Mouse (Mus musculus) embryonic stem cell, embryonic (primary cell): Measurements from ENCODE around the gene Mip.

Experiments used
- CTCF ChIA-PET, 4 experiments: fragments of 300-600 bp in 2 of 4; fragments of 350-600 bp in 2 of 4; sonication (Branson Sonifier 250); formaldehyde crosslinking; loops; one replicate each; lab custom pipeline; 2022; ENCODE audit warnings: inconsistent platforms in 2 of 4; lab: Charles Lee
- POLR2A ChIA-PET, 4 experiments: fragments of 300-600 bp in 2 of 4; fragments of 350-600 bp in 2 of 4; sonication (Branson Sonifier 250); formaldehyde crosslinking; loops; one replicate each; lab custom pipeline; 2022; ENCODE audit warnings: antibody characterized with exemption in 4 of 4, inconsistent platforms in 1 of 4; lab: Charles Lee

Gene Mip

GRCm38 (mm10) chr10:128221533-128222286 lies 3.9 kb upstream of the Mip start:
- CTCF ChIA-PET, result interaction anchor here (0.6 to 3.2 kb wide), 24 partner anchors 9 to 757 kb away, joined by 3 to 18 read pairs (median 4); partner anchors contain the start of genes Baz2a (in 2 of the 4), Gls2 (in 1 of the 4) and Timeless (in 1 of the 4)
- POLR2A ChIA-PET, result interaction anchor here (0.6 to 5.0 kb wide), 43 partner anchors 7 to 277 kb away, joined by 3 to 52 read pairs (median 4); partner anchors contain the start of genes Spryd4 (in 3 of the 4), Timeless (in 3 of the 4), Stat2 (in 2 of the 4) and Atp5b (in 1 of the 4)

DNA sequence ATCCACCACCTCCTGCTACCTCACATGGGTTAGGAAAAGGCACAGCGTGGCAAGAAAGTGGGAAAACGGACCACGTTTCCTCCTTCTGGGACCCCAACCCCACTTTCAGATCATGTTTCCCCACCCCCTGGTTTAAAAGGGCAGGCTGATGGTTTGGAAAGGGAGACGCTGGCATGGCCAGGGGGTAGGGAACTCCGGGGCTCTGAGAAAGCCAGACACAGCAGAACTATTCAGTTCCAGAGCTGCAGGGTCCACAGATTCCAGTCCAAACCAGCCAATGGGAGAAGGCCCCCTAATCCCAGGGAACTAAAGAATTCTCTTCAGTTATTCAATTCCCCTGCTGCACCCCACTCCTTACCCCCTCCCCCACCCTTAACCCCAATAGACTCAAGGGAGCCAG lies 574 bp upstream of the Mip start:
- POLR2A ChIA-PET, result interaction anchor here in 3 of 4 experiments (0.6 to 1.4 kb wide), 5 partner anchors 9 to 1014 kb away, joined by 3 to 7 read pairs (median 5); partner anchors contain the start of gene Spryd4 (in 2 of the 3)
- CTCF ChIA-PET, result interaction anchor here in 1 of 4 experiments (2.9 kb wide), 1 partner anchor 13 kb away, joined by 16 read pairs; no protein-coding TSS in a partner anchor

GRCm38 (mm10) chr10:128227592-128227991 lies 2.0 kb downstream of the Mip start:
- POLR2A ChIA-PET, result interaction anchor here in 3 of 4 experiments (0.6 to 2.4 kb wide), 10 partner anchors 11 to 193 kb away, joined by 3 to 9 read pairs (median 4); partner anchors contain the start of genes Apof (in 1 of the 3), Baz2a (in 1 of the 3), Cnpy2 (in 1 of the 3) and Stat2 (in 1 of the 3)
- CTCF ChIA-PET, result interaction anchor here in 2 of 4 experiments (0.8 to 2.9 kb wide), 3 partner anchors 15 to 43 kb away, joined by 3 to 16 read pairs (median 13); partner anchors contain the start of gene Stat2 (in 1 of the 2)

DNA sequence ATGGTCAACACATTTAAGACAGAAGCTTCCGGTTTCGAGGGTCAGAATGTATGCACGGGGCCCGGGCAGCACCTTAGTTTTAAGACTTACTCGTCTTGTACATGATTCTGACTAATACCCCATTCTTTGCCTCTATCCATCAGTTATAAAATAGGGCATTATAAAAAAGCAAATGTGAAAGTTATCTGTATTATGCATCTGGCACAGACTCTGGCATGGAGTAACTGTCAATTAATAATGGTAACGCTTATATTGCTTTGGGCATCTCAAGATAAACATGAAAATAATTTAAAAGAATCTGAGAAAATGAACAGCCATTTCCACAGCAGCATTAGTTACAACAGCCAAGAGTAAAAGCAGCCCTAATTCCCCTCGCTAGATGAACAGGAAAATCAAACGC lies 2.4 kb downstream of the Mip start:
- ChIA-PET POLR2A (interaction anchor here in 3 of 4 experiments (0.6 to 3.3 kb wide), 9 partner anchors 18 to 193 kb away, joined by 3 to 12 read pairs (median 4); partner anchors contain the start of genes Apof (in 1 of the 3), Baz2a (in 1 of the 3), Cnpy2 (in 1 of the 3) and Gls2 (in 1 of the 3)), CTCF (interaction anchor here in 2 of 4 experiments (0.8 to 2.4 kb wide), 3 partner anchors 15 to 43 kb away, joined by 3 to 13 read pairs (median 3); partner anchors contain the start of gene Stat2 (in 1 of the 2))

DNA sequence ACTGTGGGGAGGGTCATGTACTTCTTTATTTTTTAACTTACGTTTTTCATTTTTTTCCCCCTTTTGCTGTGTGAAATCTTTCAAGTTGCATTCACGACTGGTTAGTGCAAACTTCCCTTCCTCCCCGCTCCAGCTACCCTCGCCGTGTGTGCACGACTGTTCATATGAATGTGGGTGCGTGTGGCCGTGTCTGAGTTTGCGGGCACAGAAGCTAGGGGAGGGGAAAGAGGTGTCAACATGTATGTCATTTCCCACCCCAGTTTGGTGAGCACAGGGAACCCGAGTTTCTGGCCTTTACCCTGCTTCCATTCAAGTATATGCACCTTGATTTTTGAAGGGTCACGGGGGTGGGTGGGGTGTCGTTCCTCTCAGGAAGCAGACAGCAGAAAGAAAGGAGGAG lies 4.9 kb downstream of the Mip start:
- ChIA-PET CTCF (interaction anchor here (0.6 to 3.4 kb wide), 7 partner anchors 9 to 554 kb away, joined by 3 to 17 read pairs (median 4); partner anchors contain the start of gene Spryd4 (in 1 of the 4)), POLR2A (interaction anchor here (0.6 to 6.3 kb wide), 33 partner anchors 9 to 195 kb away, joined by 3 to 52 read pairs (median 5); partner anchors contain the start of genes Gls2 (in 3 of the 4), Cnpy2 (in 2 of the 4), Spryd4 (in 2 of the 4) and Stat2 (in 2 of the 4))

GRCm38 (mm10) chr10:128231146-128231545 lies 5.5 kb downstream of the Mip start:
- CTCF ChIA-PET, result interaction anchor here (0.6 to 3.4 kb wide), 8 partner anchors 9 to 554 kb away, joined by 3 to 17 read pairs (median 4); partner anchors contain the start of gene Spryd4 (in 1 of the 4)
- POLR2A ChIA-PET, result interaction anchor here (0.6 to 6.3 kb wide), 28 partner anchors 10 to 217 kb away, joined by 3 to 52 read pairs (median 6); partner anchors contain the start of genes Gls2 (in 3 of the 4), Pan2 (in 2 of the 4), Spryd4 (in 2 of the 4) and Stat2 (in 2 of the 4)

DNA sequence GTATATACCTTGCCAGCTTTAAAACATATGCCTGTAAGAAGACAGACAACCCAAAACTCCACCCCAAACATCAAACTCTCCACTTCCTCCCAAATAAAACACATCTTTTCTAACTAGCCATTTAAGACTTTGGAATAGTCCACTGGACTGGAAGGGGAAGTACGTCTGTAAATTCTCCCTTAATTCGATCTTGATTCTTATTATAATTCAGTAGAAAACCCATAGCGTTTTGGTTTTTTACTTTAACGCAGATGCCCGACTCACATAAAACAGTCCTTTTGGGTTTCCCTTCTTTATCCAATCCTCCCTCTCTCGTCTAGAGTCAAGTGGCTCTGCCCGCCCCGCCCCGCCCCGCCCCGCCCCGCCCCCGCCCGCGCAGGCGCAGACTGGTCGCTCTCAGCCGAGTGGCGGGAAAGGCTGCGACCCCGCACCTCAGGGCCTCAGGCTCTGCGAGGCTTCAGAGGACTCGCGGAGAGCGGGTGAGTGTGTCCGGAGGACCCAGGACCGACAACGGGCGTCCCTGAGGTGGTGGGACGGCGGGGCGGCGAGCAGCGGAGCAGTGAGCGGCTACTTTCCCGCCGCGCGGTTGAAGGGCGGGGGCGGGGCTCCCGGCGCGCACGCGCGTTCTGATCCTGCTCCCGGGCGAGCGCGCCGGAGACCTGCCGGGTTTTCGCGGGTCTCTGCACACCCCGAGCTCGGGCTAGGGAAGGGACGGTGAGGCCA lies 6.2 kb downstream of the Mip start, which contains the start of gene Timeless:
TSS of gene Timeless (plus strand) at position 369 of the 723 bp plus-strand sequence.
- CTCF ChIA-PET, result interaction anchor here in 3 of 4 experiments (0.7 to 3.4 kb wide), 8 partner anchors 10 to 41 kb away, joined by 3 to 17 read pairs (median 4); partner anchors contain the start of gene Spryd4 (in 1 of the 3)
- POLR2A ChIA-PET, result interaction anchor here (0.7 to 6.3 kb wide), 45 partner anchors 10 to 294 kb away, joined by 3 to 52 read pairs (median 5); partner anchors contain the start of genes Stat2 (in 3 of the 4), Atp5b (in 2 of the 4), Gls2 (in 2 of the 4) and Pan2 (in 2 of the 4)

DNA sequence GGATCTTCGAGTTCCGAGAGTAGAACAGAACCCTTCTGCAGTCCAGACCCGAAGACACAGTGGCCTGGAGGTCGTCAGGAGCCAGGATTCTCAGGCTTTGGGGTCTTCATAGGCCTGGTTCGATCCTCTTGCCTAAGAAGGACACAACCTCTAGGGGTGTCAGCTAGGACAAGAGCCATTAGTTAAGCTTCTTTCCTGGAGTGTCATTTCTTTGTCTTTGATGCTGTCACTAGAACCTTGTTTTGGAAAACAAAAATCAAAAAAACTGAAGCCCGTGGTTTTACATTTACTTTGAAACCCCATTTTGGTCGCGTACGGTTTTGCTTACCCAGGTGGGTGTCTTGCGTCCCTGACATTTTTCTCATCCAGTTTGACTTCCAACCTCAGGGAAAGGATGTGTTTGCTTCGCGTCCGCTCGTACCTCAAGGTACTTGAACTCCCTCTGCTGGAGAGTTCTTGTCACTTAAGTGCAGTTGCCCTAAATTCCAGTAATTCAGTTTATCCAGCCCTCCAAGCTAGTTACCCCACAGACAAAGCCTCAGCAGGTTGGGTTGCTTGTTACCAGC lies 6.9 kb downstream of the Mip start:
- CTCF ChIA-PET, result interaction anchor here in 3 of 4 experiments (0.5 to 3.4 kb wide), 12 partner anchors 10 to 100 kb away, joined by 3 to 17 read pairs (median 4); partner anchors contain the start of genes Spryd4 (in 1 of the 3) and Stat2 (in 1 of the 3)
- POLR2A ChIA-PET, result interaction anchor here in 3 of 4 experiments (0.6 to 6.3 kb wide), 39 partner anchors 9 to 334 kb away, joined by 3 to 52 read pairs (median 4); partner anchors contain the start of genes Stat2 (in 3 of the 3), Atp5b (in 2 of the 3), Gls2 (in 2 of the 3) and Pan2 (in 2 of the 3)

DNA sequence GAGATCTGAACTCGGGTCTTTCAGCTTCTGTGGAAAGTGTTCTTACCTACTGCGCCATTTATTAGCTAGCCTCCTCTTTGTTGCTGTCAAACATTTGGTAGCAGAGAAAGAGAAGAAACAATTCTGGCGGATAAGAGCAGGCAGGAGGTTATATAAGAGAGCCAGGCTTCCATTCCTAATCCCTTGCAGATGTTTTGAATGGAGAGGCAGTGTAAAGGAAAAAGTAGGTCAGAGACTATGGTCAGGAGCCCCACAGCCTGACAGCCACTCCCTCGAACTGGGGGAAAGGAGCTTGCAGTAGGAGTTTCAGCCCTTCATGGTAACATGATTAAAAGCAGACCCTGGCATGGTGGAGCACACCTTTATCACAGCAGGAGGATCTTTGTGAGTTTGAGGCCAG lies 10.7 kb downstream of the Mip start:
- ChIA-PET CTCF (interaction anchor here in 2 of 4 experiments (0.5 to 0.6 kb wide), 2 partner anchors 11 to 600 kb away, joined by 3 to 5 read pairs; no protein-coding TSS in a partner anchor), POLR2A (interaction anchor here in 3 of 4 experiments (0.6 to 4.4 kb wide), 13 partner anchors 10 to 394 kb away, joined by 3 to 26 read pairs (median 4); partner anchors contain the start of genes Myl6 (in 1 of the 3) and Spryd4 (in 1 of the 3))

GRCm38 (mm10) chr10:128237807-128238480 lies 12.3 kb downstream of the Mip start:
- POLR2A ChIA-PET, result interaction anchor here in 3 of 4 experiments (0.6 to 4.4 kb wide), 17 partner anchors 9 to 195 kb away, joined by 3 to 26 read pairs (median 4); partner anchors contain the start of genes Cnpy2 (in 2 of the 3), Nabp2 (in 1 of the 3), Rnf41 (in 1 of the 3) and Spryd4 (in 1 of the 3)
- CTCF ChIA-PET, result interaction anchor here in 2 of 4 experiments (0.6 to 1.6 kb wide), 2 partner anchors 10 to 212 kb away, joined by 3 to 4 read pairs; no protein-coding TSS in a partner anchor

DNA sequence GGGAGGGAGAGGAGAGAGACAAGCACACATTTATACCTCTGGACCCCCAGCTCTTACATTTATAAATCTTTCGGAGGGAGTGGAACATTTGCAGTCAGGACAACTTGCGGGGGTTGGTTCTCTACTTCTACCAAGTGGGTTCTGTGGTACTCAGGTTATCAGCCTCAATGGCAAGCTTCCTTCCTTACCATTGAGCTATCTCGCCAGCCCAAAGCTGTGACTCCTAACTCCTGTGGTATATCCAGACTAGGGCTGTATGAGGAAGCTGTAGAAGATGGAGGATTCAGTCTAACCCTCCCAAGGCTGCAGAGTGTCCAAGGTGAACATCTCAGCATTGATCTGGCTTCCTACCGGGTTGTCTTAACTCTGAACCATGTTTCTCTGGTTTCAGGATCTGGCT lies 13.5 kb downstream of the Mip start:
- ChIA-PET CTCF (interaction anchor here in 3 of 4 experiments (0.7 to 1.1 kb wide), 3 partner anchors 27 to 232 kb away, joined by 3 to 4 read pairs (median 3); no protein-coding TSS in a partner anchor), POLR2A (interaction anchor here in 2 of 4 experiments (0.6 to 4.4 kb wide), 19 partner anchors 9 to 309 kb away, joined by 3 to 26 read pairs (median 5); partner anchors contain the start of genes Gls2 (in 1 of the 2), Spryd4 (in 1 of the 2) and Zc3h10 (in 1 of the 2))

GRCm38 (mm10) chr10:128240131-128240530 lies 14.5 kb downstream of the Mip start:
- CTCF ChIA-PET, result no interaction called here
- POLR2A ChIA-PET, result interaction anchor here in 3 of 4 experiments (0.6 to 4.4 kb wide), 16 partner anchors 8 to 157 kb away, joined by 3 to 26 read pairs (median 4); partner anchors contain the start of genes Atp5b (in 1 of the 3), Gls2 (in 1 of the 3), Spryd4 (in 1 of the 3) and Stat2 (in 1 of the 3)

- POLR2A ChIA-PET, result interaction anchor here in 3 of 4 experiments (0.6 to 2.7 kb wide), 18 partner anchors 9 to 226 kb away, joined by 3 to 9 read pairs (median 4); partner anchors contain the start of genes Cnpy2 (in 2 of the 3), Apon (in 1 of the 3), Baz2a (in 1 of the 3) and Gls2 (in 1 of the 3)
- CTCF ChIA-PET, result interaction anchor here in 3 of 4 experiments (0.7 to 1.4 kb wide), 5 partner anchors 10 to 67 kb away, joined by 3 to 5 read pairs (median 4); partner anchors contain the start of genes Stat2 (in 1 of the 3) and Timeless (in 1 of the 3)
Measured at GRCm38 (mm10) chr10:128243252-128243651, 17.6 kb downstream of the Mip start.

GRCm38 (mm10) chr10:128244121-128244520 lies 18.5 kb downstream of the Mip start:
- CTCF ChIA-PET, result no interaction called here
- POLR2A ChIA-PET, result interaction anchor here in 2 of 4 experiments (0.6 to 2.6 kb wide), 8 partner anchors 9 to 152 kb away, joined by 3 to 8 read pairs (median 4); partner anchors contain the start of genes Apon (in 1 of the 2), Baz2a (in 1 of the 2) and Cnpy2 (in 1 of the 2)
